Mouse (Mus musculus) MEL (cell line): ENCODE results near the gene Zfand3. TPM values are rescaled to one million over a fixed set of nuclear protein-coding genes. Genes with fewer than 3 reads are reported as not detected.

ENCODE experiments used
- DNase-seq: peaks from one replicate; pipeline ENCODE4 v3.0.0; 2011; ENCODE audit warnings: low read depth, low spot score
- H3K27ac ChIP-seq: 2 replicates; pipeline ENCODE4 v1.5.1; 2012; ENCODE audit warnings: low read depth, mild to moderate bottlenecking, control low read depth, low read length, moderate library complexity; ENCODE audit not compliant: control insufficient read depth
- H3K27me3 ChIP-seq, 2 experiments: fragments of 150-350 bp in 1 of 2; sonication (generic) in 1 of 2; 2 replicates each; pipeline ENCODE4 v1.6.1; 2012; ENCODE audit warnings: low read length in 2 of 2, mild to moderate bottlenecking in 2 of 2, improper control_type of control experiment in 1 of 2, moderate library complexity in 1 of 2; ENCODE audit not compliant: insufficient read depth in 2 of 2, control insufficient read depth in 1 of 2
- H3K36me3 ChIP-seq, 2 experiments: 2 replicates each; pipeline ENCODE4 v1.6.1; 2012 to 2014; ENCODE audit warnings: low read length in 2 of 2, improper control_type of control experiment in 1 of 2, inconsistent platforms in 1 of 2, mild to moderate bottlenecking in 1 of 2; ENCODE audit not compliant: insufficient read depth in 2 of 2, control insufficient read depth in 1 of 2
- H3K4me1 ChIP-seq, 2 experiments: fragments of 150-350 bp in 1 of 2; sonication (generic) in 1 of 2; 2 replicates each; pipeline ENCODE4 v1.6.1; 2012; ENCODE audit warnings: low read length in 2 of 2, improper control_type of control experiment in 1 of 2, mild to moderate bottlenecking in 1 of 2; ENCODE audit not compliant: insufficient read depth in 2 of 2, control insufficient read depth in 1 of 2
- H3K4me3 ChIP-seq, 2 experiments: fragments of 150-350 bp in 1 of 2; sonication (generic) in 1 of 2; 2 replicates each; pipeline ENCODE4 v1.5.1; 2012; ENCODE audit warnings: low read depth in 2 of 2, low read length in 2 of 2, mild to moderate bottlenecking in 2 of 2, moderate library complexity in 2 of 2, control low read depth in 1 of 2, improper control_type of control experiment in 1 of 2; ENCODE audit not compliant: control insufficient read depth in 1 of 2, insufficient read depth in 1 of 2
- H3K79me2 ChIP-seq: 2 replicates; pipeline ENCODE4 v1.6.1; 2012; ENCODE audit warnings: mild to moderate bottlenecking, low read length, moderate library complexity; ENCODE audit not compliant: control insufficient read depth, poor library complexity, insufficient read depth
- H3K9ac ChIP-seq: 2 replicates; pipeline ENCODE4 v1.6.1; 2012; ENCODE audit warnings: low read depth, mild to moderate bottlenecking, control low read depth, low read length, moderate library complexity; ENCODE audit not compliant: control insufficient read depth, poor library complexity, severe bottlenecking
- H3K9me3 ChIP-seq: fragments of 150-350 bp; sonication (generic); replicated peaks from 2 replicates; pipeline ENCODE4 v1.6.1; 2012; ENCODE audit warnings: mild to moderate bottlenecking, low read length, improper control_type of control experiment, moderate library complexity; ENCODE audit not compliant: insufficient read depth
- CHD1 ChIP-seq: IDR thresholded peaks from 2 replicates; pipeline ENCODE4 v1.6.1; 2012; ENCODE audit warnings: low read depth, mild to moderate bottlenecking, inconsistent platforms, low read length, improper control_type of control experiment
- CHD2 ChIP-seq: IDR thresholded peaks from 2 replicates; pipeline ENCODE4 v1.6.1; 2011; ENCODE audit warnings: low read length, improper control_type of control experiment
- CTCF ChIP-seq, 3 experiments: IDR thresholded peaks in 2 of 3; conservative IDR thresholded peaks in 1 of 3; 2 replicates each; pipeline ENCODE4 v1.5.1; 2011 to 2012; ENCODE audit warnings: low read length in 3 of 3, low read depth in 2 of 3, mild to moderate bottlenecking in 2 of 3, improper control_type of control experiment in 1 of 3, inconsistent platforms in 1 of 3, mixed read lengths in 1 of 3, moderate library complexity in 1 of 3; ENCODE audit not compliant: control insufficient read depth in 1 of 3, insufficient read depth in 1 of 3, poor library complexity in 1 of 3, severe bottlenecking in 1 of 3
- E2F4 ChIP-seq: IDR thresholded peaks from 2 replicates; pipeline ENCODE4 v1.6.1; 2011; ENCODE audit warnings: low read depth, low read length, improper control_type of control experiment, borderline replicate concordance
- ELF1 ChIP-seq: IDR thresholded peaks from 2 replicates; pipeline ENCODE4 v1.6.1; 2014; ENCODE audit warnings: low read depth, mild to moderate bottlenecking, inconsistent platforms, low read length, improper control_type of control experiment, moderate library complexity
- EP300 ChIP-seq, 2 experiments: IDR thresholded peaks; 2 replicates each; pipeline ENCODE4 v1.6.1; 2011; ENCODE audit warnings: improper control_type of control experiment in 2 of 2, low read length in 2 of 2, low read depth in 1 of 2, mild to moderate bottlenecking in 1 of 2
- ETS1 ChIP-seq: IDR thresholded peaks from 2 replicates; pipeline ENCODE4 v1.6.1; 2012; ENCODE audit warnings: low read depth, mild to moderate bottlenecking, inconsistent platforms, low read length, improper control_type of control experiment, moderate library complexity
- GATA1 ChIP-seq: IDR thresholded peaks from 2 replicates; pipeline ENCODE4 v1.6.1; 2011; ENCODE audit warnings: low read depth, low read length, improper control_type of control experiment
- HCFC1 ChIP-seq: IDR thresholded peaks from 2 replicates; pipeline ENCODE4 v1.6.1; 2012; ENCODE audit warnings: low read depth, mild to moderate bottlenecking, inconsistent platforms, low read length, improper control_type of control experiment, moderate library complexity
- JUND ChIP-seq: IDR thresholded peaks from 2 replicates; pipeline ENCODE4 v1.6.1; 2011; ENCODE audit warnings: low read depth, mild to moderate bottlenecking, improper control_type of control experiment, low read length
- KAT2A ChIP-seq: conservative IDR thresholded peaks from 2 replicates; pipeline ENCODE4 v1.6.1; 2012; ENCODE audit warnings: low read depth, low read length, improper control_type of control experiment, inconsistent platforms
- MAFK ChIP-seq: IDR thresholded peaks from 2 replicates; pipeline ENCODE4 v1.6.1; 2011; ENCODE audit warnings: low read depth, mild to moderate bottlenecking, low read length, improper control_type of control experiment, borderline replicate concordance
- MAX ChIP-seq: IDR thresholded peaks from 2 replicates; pipeline ENCODE4 v1.6.1; 2011; ENCODE audit warnings: low read length, improper control_type of control experiment
- MAZ ChIP-seq: IDR thresholded peaks from 2 replicates; pipeline ENCODE4 v1.6.1; 2012; ENCODE audit warnings: low read depth, mild to moderate bottlenecking, inconsistent platforms, low read length, improper control_type of control experiment
- MEF2A ChIP-seq: IDR thresholded peaks from 2 replicates; pipeline ENCODE4 v1.6.1; 2014; ENCODE audit warnings: low read depth, mild to moderate bottlenecking, inconsistent platforms, low read length, improper control_type of control experiment; ENCODE audit not compliant: poor library complexity, insufficient replicate concordance, severe bottlenecking; ENCODE audit errors: extremely low read depth
- MXI1 ChIP-seq: IDR thresholded peaks from 2 replicates; pipeline ENCODE4 v1.6.1; 2011; ENCODE audit warnings: mild to moderate bottlenecking, low read depth, low read length, improper control_type of control experiment
- MYB ChIP-seq: IDR thresholded peaks from 2 replicates; pipeline ENCODE4 v1.6.1; 2011; ENCODE audit warnings: mild to moderate bottlenecking, low read depth, low read length, improper control_type of control experiment
- MYC ChIP-seq: IDR thresholded peaks from 2 replicates; pipeline ENCODE4 v1.6.1; 2011; ENCODE audit warnings: low read depth, mild to moderate bottlenecking, low read length, improper control_type of control experiment, moderate library complexity
- NELFE ChIP-seq: IDR thresholded peaks from 2 replicates; pipeline ENCODE4 v1.6.1; 2011; ENCODE audit warnings: low read depth, low read length, improper control_type of control experiment
- NRF1 ChIP-seq: IDR thresholded peaks from 2 replicates; pipeline ENCODE4 v1.6.1; 2014; ENCODE audit warnings: low read depth, mild to moderate bottlenecking, inconsistent platforms, low read length, improper control_type of control experiment, moderate library complexity; ENCODE audit not compliant: poor library complexity, insufficient read depth, severe bottlenecking
- POLR2A ChIP-seq, 2 experiments: IDR thresholded peaks; 2 replicates each; pipeline ENCODE4 v1.6.1; 2011 to 2012; ENCODE audit warnings: low read length in 2 of 2, mild to moderate bottlenecking in 2 of 2, control low read depth in 1 of 2, improper control_type of control experiment in 1 of 2, low read depth in 1 of 2, moderate library complexity in 1 of 2; ENCODE audit not compliant: control insufficient read depth in 1 of 2, insufficient read depth in 1 of 2, poor library complexity in 1 of 2
- POLR2AphosphoS2 ChIP-seq: IDR thresholded peaks from 2 replicates; pipeline ENCODE4 v1.6.1; 2011; ENCODE audit warnings: low read length, improper control_type of control experiment
- POLR2AphosphoS5 ChIP-seq: IDR thresholded peaks from 2 replicates; pipeline ENCODE4 v1.6.1; 2012; ENCODE audit warnings: low read depth, borderline replicate concordance, mild to moderate bottlenecking, inconsistent platforms, low read length, moderate library complexity, mixed read lengths
- RAD21 ChIP-seq: IDR thresholded peaks from 2 replicates; pipeline ENCODE4 v1.6.1; 2011; ENCODE audit warnings: mild to moderate bottlenecking, low read depth, low read length, improper control_type of control experiment
- SMC3 ChIP-seq: IDR thresholded peaks from 2 replicates; pipeline ENCODE4 v1.6.1; 2011; ENCODE audit warnings: low read depth, low read length, improper control_type of control experiment
- TBP ChIP-seq: IDR thresholded peaks from 2 replicates; pipeline ENCODE4 v1.8.0; 2011; ENCODE audit warnings: low read depth, low read length, improper control_type of control experiment
- TCF12 ChIP-seq: IDR thresholded peaks from 2 replicates; pipeline ENCODE4 v1.6.1; 2014; ENCODE audit warnings: low read depth, mild to moderate bottlenecking, inconsistent platforms, low read length, improper control_type of control experiment, moderate library complexity
- USF1 ChIP-seq: IDR thresholded peaks from 2 replicates; pipeline ENCODE4 v1.6.1; 2014; ENCODE audit warnings: low read depth, mild to moderate bottlenecking, inconsistent platforms, low read length, improper control_type of control experiment, moderate library complexity
- USF2 ChIP-seq, 2 experiments: IDR thresholded peaks; 2 replicates each; pipeline ENCODE4 v1.6.1; 2011 to 2012; ENCODE audit warnings: improper control_type of control experiment in 2 of 2, low read length in 2 of 2, borderline replicate concordance in 1 of 2, inconsistent platforms in 1 of 2, low read depth in 1 of 2, mild to moderate bottlenecking in 1 of 2; ENCODE audit not compliant: insufficient read depth in 1 of 2
- ZKSCAN1 ChIP-seq: IDR thresholded peaks from 2 replicates; pipeline ENCODE4 v1.6.1; 2012; ENCODE audit warnings: low read depth, mild to moderate bottlenecking, inconsistent platforms, low read length, improper control_type of control experiment, moderate library complexity
- ZMIZ1 ChIP-seq: IDR thresholded peaks from 2 replicates; pipeline ENCODE4 v1.6.1; 2012; ENCODE audit warnings: low read depth, mild to moderate bottlenecking, inconsistent platforms, low read length, improper control_type of control experiment, moderate library complexity
- ZNF384 ChIP-seq: IDR thresholded peaks from 2 replicates; pipeline ENCODE4 v1.6.1; 2012; ENCODE audit warnings: low read depth, mild to moderate bottlenecking, inconsistent platforms, low read length, improper control_type of control experiment
- polyA plus RNA-seq, 2 experiments: library from polyadenylated mRNA; stranded (reverse) in 1 of 2; unstranded in 1 of 2; fragments of >175 nt in 1 of 2; fragments of >200 nt in 1 of 2; gene quantifications; 2 replicates each; pipeline versions ENCODE4 v1.2.1 to v1.2.4; 2012; ENCODE audit warnings: low replicate concordance in 2 of 2, low read depth in 1 of 2; ENCODE audit not compliant: insufficient read length in 2 of 2, insufficient read depth in 1 of 2, missing spikeins in 1 of 2
- total RNA-seq: library from RNA; depleted of rRNA; stranded (reverse); fragments of 300-350 nt; gene quantifications from 2 replicates; pipeline ENCODE4 v1.2.3, GENCODE M21; 2012

The Zfand3 gene
- total and polyA plus RNA-seq, 3 experiments = 28.3 to 48.8 TPM; not detected in 1

DNA sequence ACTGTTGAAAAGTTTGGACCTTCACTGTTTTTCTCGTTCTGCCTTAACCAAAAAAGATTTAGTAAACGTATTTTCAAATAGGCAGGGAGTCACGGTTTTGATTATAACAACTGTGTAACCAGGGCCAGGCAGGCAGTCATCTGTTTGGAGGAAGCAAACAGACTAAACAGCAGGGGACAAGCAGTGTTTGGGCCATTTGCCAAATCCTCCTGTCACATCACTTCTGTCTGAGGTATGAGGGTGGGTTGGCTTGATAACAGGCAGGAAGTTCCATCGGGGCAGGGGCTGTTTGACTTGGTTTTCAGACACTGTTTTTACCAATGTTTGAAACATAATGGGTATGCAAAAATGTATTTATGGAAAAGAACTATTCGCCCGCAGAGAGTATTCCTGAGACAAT is 22.1 kb downstream of the Zfand3 start (continued):
- TF ChIP-seq MYC (no peak), ZMIZ1 (no peak), POLR2AphosphoS2 (no peak), TBP (0 out of 2 replicates have a peak, but pooled peaks have one; percentile 39), NRF1 (no peak), CHD2 (no peak), EP300 (IDR thresholded peaks at IDR 0.05; ENCODE audit: low read depth in 1 of 2, low read length in 2 of 2) (peak; percentile 65 to 69), ELF1 (peak; percentile 42; the same call in 1 of the 2 replicates), POLR2A (IDR thresholded peaks at IDR 0.05; ENCODE audit: control insufficient read depth in 1 of 2, insufficient read depth in 1 of 2, low read depth in 1 of 2, low read length in 2 of 2, poor library complexity in 1 of 2) (no peak)

DNA sequence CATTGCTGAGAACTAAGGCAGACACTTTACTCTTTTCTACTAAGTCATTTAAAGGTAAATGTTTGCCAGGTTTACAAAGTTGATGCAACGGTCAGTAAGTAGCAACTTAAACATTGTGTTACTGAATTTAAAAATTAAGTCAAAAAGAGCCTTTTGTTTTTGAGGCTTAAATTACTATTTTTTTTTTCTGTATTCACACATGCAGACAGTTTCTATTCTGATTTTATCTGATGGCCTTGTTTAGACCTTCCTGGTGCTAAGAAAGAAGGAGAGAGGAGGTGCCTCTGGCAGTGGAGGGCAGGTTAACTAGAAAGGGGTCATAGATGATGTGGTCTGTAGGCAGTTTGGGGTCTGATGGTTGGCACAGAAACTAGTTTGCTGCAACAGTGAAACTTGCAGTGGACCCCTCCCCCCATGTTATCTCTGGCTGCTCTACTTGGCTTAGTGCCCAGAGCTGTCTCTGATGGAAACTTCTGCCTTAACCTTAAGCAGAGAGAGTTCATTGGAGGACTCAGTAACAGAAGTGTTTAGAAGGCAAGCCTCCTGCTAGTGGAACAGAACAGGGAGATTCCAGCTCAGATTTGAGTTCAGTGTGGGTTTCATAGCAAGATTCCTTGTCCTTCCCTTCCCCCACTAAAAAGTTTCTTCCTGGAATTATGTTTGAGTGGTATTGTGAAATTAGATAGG is 23.0 kb downstream of the Zfand3 start:
- Histone ChIP-seq H3K79me2 (peaks cover 30% of the 10 kb centered on the region), H3K4me3 (peak overlapping the region in 1 of 2 experiments; percentile 22; a peak in 2 of 4 replicates), H3K27ac (peak overlapping the region; percentile 91), H3K4me1 (peaks cover 29 to 36% of the 10 kb centered on the region in 2 experiments), H3K9me3 (no peaks in the 10 kb centered on the region), H3K27me3 (no peaks in the 10 kb centered on the region), H3K9ac (no peak overlapping the region), H3K36me3 (peaks cover 2 to 52% of the 10 kb centered on the region in 2 experiments; a peak in 3 of 4 replicates)
- peak; percentile 92 for DNase-seq
- TF ChIP-seq USF2 (IDR thresholded peaks at IDR 0.05; ENCODE audit: borderline replicate concordance in 1 of 2, insufficient read depth in 1 of 2, low read depth in 1 of 2, low read length in 2 of 2) (no peak), ZMIZ1 (no peak), MYB (peak; percentile 60), MEF2A (peak; percentile 25; the same call in 1 of the 2 replicates), ETS1 (peak; percentile 88), RAD21 (no peak), POLR2AphosphoS2 (peak; percentile 31; the same call in 1 of the 2 replicates), MYC (no peak), ZKSCAN1 (peak; percentile 58; the same call in 1 of the 2 replicates), POLR2AphosphoS5 (no peak), MXI1 (peak; percentile 36), MAFK (peak; percentile 62; the same call in 1 of the 2 replicates), CTCF (IDR thresholded peaks at IDR 0.05 in 2 of 3, conservative IDR thresholded peaks at IDR 0.05 in 1 of 3; ENCODE audit: control insufficient read depth in 1 of 3, insufficient read depth in 1 of 3, low read depth in 2 of 3, low read length in 3 of 3, poor library complexity in 1 of 3, severe bottlenecking in 1 of 3) (no peak), TCF12 (peak; percentile 65; the same call in 1 of the 2 replicates), EP300 (IDR thresholded peaks at IDR 0.05; ENCODE audit: low read depth in 1 of 2, low read length in 2 of 2) (peak; percentile 83 to 86), SMC3 (no peak), ZNF384 (peak; percentile 79), USF1 (no peak), MAX (peak; percentile 41; the same call in 1 of the 2 replicates), TBP (no peak), KAT2A (0 out of 2 replicates have a peak, but pooled peaks have one; percentile 30), ELF1 (no peak), JUND (0 out of 2 replicates have a peak, but pooled peaks have one; percentile 26), MAZ (0 out of 2 replicates have a peak, but pooled peaks have one; percentile 63), HCFC1 (peak; percentile 26; the same call in 1 of the 2 replicates), CHD1 (peak; percentile 77; the same call in 1 of the 2 replicates), NELFE (no peak), E2F4 (no peak), GATA1 (peak; percentile 95)
